Mouse (Mus musculus): ENCODE results near the gene H2afv.

GRCm38 (mm10) chr11:6487496-6487895, 43.3 kb upstream of the H2afv start:
- no peak for TF ChIP-seq GATA1 (IDR thresholded peaks at IDR 0.05; ENCODE audit: borderline replicate concordance, low read length)
- TF ChIP-seq FLI1 (IDR thresholded peaks at IDR 0.05; ENCODE audit: low read length): no peak

Data from megakaryocyte, embryonic 14.5 days (primary cell).